Mouse (Mus musculus): ENCODE data around the gene Tex261. TPM values are rescaled to one million over a fixed set of nuclear protein-coding genes. Genes with fewer than 3 reads are reported as not detected.

Gene Tex261
- polyA plus RNA-seq, 1 experiment from 2014 or later: 56.1 TPM

GRCm38 (mm10) chr6:83750171-83750684 is 25.4 kb downstream of the Tex261 start:
- Histone ChIP-seq H3K9ac (no peak overlapping the region), H3K9me3 (replicated peaks) (no peaks in the 10 kb centered on the region), H3K27me3 (replicated peaks) (peaks cover 77% of the 10 kb centered on the region), H3K36me3 (no peaks in the 10 kb centered on the region), H3K4me1 (no peaks in the 10 kb centered on the region), H3K4me3 (no peak overlapping the region), H3K27ac (no peak overlapping the region), H3K4me2 (peak overlapping the region; percentile 31; the same call in 1 of the 2 replicates)
- WGBS (ENCODE audit: insufficient replicate concordance): 6% methylated on average over 11 of the region's 11 CpGs
- no peak for ATAC-seq

- H3K27me3 ChIP-seq (replicated peaks): peaks cover 77% of the 10 kb centered on the region
- ATAC-seq: no peak
- 57% methylated on average over 3 of the region's 3 CpGs for WGBS (ENCODE audit: insufficient replicate concordance)
- H3K4me1 ChIP-seq: no peaks in the 10 kb centered on the region
- H3K36me3 ChIP-seq: no peaks in the 10 kb centered on the region
- H3K27ac ChIP-seq: no peak overlapping the region
- no peak overlapping the region for H3K9ac ChIP-seq
- H3K9me3 ChIP-seq (replicated peaks): no peaks in the 10 kb centered on the region
- no peak overlapping the region for H3K4me2 ChIP-seq
- H3K4me3 ChIP-seq: no peak overlapping the region
Measured at GRCm38 (mm10) chr6:83749286-83749685, 26.3 kb downstream of the Tex261 start.

DNA sequence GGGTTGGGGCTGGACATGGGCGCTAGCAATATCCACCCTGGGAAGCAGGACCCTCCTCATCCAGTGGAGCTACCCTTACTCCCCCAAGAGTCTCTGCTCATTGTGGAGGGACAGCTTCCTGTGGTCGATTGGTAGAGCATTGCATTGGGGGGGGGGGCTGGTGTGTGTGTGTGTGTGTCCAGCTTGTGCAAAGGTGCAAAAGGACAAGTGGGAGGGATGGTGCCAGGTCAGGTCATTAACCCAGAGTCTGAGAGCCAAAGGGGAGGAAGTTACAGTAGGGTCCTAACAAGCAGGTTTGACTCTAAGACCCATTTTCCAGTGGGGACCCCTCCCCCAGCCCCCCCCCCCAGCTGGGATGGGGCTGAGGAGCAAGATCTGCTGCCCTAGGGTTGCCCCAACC is 30.1 kb downstream of the Tex261 start:
- Histone ChIP-seq H3K9ac (no peak overlapping the region), H3K36me3 (no peaks in the 10 kb centered on the region), H3K9me3 (replicated peaks) (no peaks in the 10 kb centered on the region), H3K4me3 (no peak overlapping the region), H3K27me3 (replicated peaks) (peaks cover 64% of the 10 kb centered on the region), H3K27ac (no peak overlapping the region), H3K4me2 (no peak overlapping the region), H3K4me1 (0 out of 2 replicates have a peak, but pooled peaks cover 4% of the 10 kb centered on the region)
- no peak for ATAC-seq
- 48% methylated on average over 2 of the region's 2 CpGs for WGBS (ENCODE audit: insufficient replicate concordance)

GRCm38 (mm10) chr6:83744557-83744956 is 31.1 kb downstream of the Tex261 start:
- H3K4me1 ChIP-seq: 0 out of 2 replicates have a peak, but pooled peaks cover 4% of the 10 kb centered on the region
- ATAC-seq: no peak
- no peaks in the 10 kb centered on the region for H3K9me3 ChIP-seq (replicated peaks)
- H3K36me3 ChIP-seq: no peaks in the 10 kb centered on the region
- H3K9ac ChIP-seq: no peak overlapping the region
- 49% methylated on average over 5 of the region's 5 CpGs for WGBS (ENCODE audit: insufficient replicate concordance)
- H3K27ac ChIP-seq: no peak overlapping the region
- H3K4me2 ChIP-seq: no peak overlapping the region
- peaks cover 63% of the 10 kb centered on the region for H3K27me3 ChIP-seq (replicated peaks)
- no peak overlapping the region for H3K4me3 ChIP-seq

- H3K9ac ChIP-seq: no peak overlapping the region
- peaks cover 60% of the 10 kb centered on the region for H3K27me3 ChIP-seq (replicated peaks)
- H3K4me2 ChIP-seq: no peak overlapping the region
- H3K4me3 ChIP-seq: no peak overlapping the region
- no peak overlapping the region for H3K27ac ChIP-seq
- H3K36me3 ChIP-seq: no peaks in the 10 kb centered on the region
- WGBS (ENCODE audit: insufficient replicate concordance): 56% methylated on average over 5 of the region's 5 CpGs
- no peaks in the 10 kb centered on the region for H3K9me3 ChIP-seq (replicated peaks)
- H3K4me1 ChIP-seq: 0 out of 2 replicates have a peak, but pooled peaks cover 4% of the 10 kb centered on the region
- no peak for ATAC-seq
Measured at GRCm38 (mm10) chr6:83744126-83744525, 31.5 kb downstream of the Tex261 start.

DNA sequence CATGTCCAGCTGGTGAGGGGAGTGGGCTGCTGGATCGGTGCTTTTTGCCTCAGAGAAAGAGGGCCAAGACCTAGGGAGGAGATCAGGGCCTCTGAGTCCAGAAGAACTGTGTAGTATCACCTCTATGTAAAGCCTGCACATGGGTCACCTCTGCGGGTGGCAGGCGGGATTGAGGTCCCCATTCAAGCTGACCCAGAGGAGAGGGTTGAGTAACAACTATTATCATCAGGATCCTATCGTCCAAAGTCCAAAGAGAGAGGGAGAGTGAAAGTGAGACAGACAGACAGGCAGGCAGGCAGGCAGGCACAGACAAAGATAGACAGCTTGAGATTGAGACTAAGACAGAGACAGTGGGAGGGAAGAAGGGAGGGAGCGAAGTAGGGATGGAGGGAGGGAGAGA is 32.4 kb downstream of the Tex261 start:
- peaks cover 53% of the 10 kb centered on the region for H3K27me3 ChIP-seq (replicated peaks)
- H3K9me3 ChIP-seq (replicated peaks): no peaks in the 10 kb centered on the region
- WGBS (ENCODE audit: insufficient replicate concordance): 57% methylated on average over 5 of the region's 5 CpGs
- 0 out of 2 replicates have a peak, but pooled peaks cover 4% of the 10 kb centered on the region for H3K4me1 ChIP-seq
- no peak for ATAC-seq
- H3K9ac ChIP-seq: no peak overlapping the region
- H3K36me3 ChIP-seq: no peaks in the 10 kb centered on the region
- H3K27ac ChIP-seq: no peak overlapping the region
- H3K4me2 ChIP-seq: no peak overlapping the region
- H3K4me3 ChIP-seq: no peak overlapping the region

GRCm38 (mm10) chr6:83742761-83743160 is 32.9 kb downstream of the Tex261 start, which contains the start of gene Atp6v1b1:
Gene Atp6v1b1 (plus strand): TSS chr6:83742990.
- H3K9me3 ChIP-seq (replicated peaks): no peaks in the 10 kb centered on the region
- H3K27me3 ChIP-seq (replicated peaks): peaks cover 53% of the 10 kb centered on the region
- ATAC-seq: peak; percentile 47; the same call in 1 of the 2 replicates

GRCm38 (mm10) chr6:83738596-83738995 is 37.0 kb downstream of the Tex261 start:
- no peak overlapping the region for H3K4me3 ChIP-seq
- no peak overlapping the region for H3K27ac ChIP-seq
- peaks cover 1% of the 10 kb centered on the region; the same call in 1 of the 2 replicates for H3K4me1 ChIP-seq
- no peaks in the 10 kb centered on the region for H3K9me3 ChIP-seq (replicated peaks)
- no peaks in the 10 kb centered on the region for H3K36me3 ChIP-seq
- H3K9ac ChIP-seq: no peak overlapping the region
- peaks cover 52% of the 10 kb centered on the region for H3K27me3 ChIP-seq (replicated peaks)
- H3K4me2 ChIP-seq: no peak overlapping the region
- ATAC-seq: no peak
- 36% methylated on average over 6 of the region's 6 CpGs for WGBS (ENCODE audit: insufficient replicate concordance)

More at GRCm38 (mm10) chr6:83742761-83743160, 32.9 kb downstream of the Tex261 start, which contains the start of gene Atp6v1b1:
- H3K9ac ChIP-seq: no peak within 1 kb of the TSS
- no peaks in the 10 kb centered on the region for H3K36me3 ChIP-seq
- H3K27ac ChIP-seq: no peak within 1 kb of the TSS
- 43% methylated on average over 5 of the region's 5 CpGs for WGBS (ENCODE audit: insufficient replicate concordance)
- no peak within 1 kb of the TSS for H3K4me3 ChIP-seq
- 0 out of 2 replicates have a peak, but pooled peaks cover 4% of the 10 kb centered on the region for H3K4me1 ChIP-seq
- no peak within 1 kb of the TSS for H3K4me2 ChIP-seq

DNA sequence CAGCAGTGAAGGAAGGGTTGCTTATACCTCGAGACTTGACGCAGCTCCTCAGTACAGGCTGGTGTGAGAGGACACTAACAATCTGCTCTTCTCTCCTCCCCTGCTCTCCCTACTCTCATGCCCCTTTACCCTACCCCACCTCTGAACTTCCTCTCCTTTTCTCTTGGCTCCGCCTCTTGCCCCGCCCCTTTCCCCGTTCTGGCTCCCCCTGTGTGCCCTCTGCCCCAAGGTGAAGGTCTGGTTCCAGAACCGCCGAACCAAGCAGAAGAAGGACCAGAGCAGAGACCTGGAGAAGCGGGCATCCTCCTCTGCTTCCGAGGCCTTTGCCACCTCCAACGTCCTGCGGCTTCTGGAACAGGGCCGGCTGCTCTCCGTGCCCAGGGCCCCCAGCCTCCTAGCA is 38.3 kb downstream of the Tex261 start:
- Histone ChIP-seq H3K27ac (no peak overlapping the region), H3K4me1 (no peaks in the 10 kb centered on the region; the same call in 1 of the 2 replicates), H3K9ac (no peak overlapping the region), H3K4me3 (no peak overlapping the region), H3K27me3 (replicated peaks) (peaks cover 45% of the 10 kb centered on the region), H3K9me3 (replicated peaks) (no peaks in the 10 kb centered on the region), H3K4me2 (no peak overlapping the region), H3K36me3 (no peaks in the 10 kb centered on the region)
- ATAC-seq: no peak
- WGBS (ENCODE audit: insufficient replicate concordance): 24% methylated on average over 12 of the region's 13 CpGs

GRCm38 (mm10) chr6:83731128-83731527 is 44.5 kb downstream of the Tex261 start:
- Histone ChIP-seq H3K4me1 (no peaks in the 10 kb centered on the region), H3K4me2 (no peak overlapping the region), H3K4me3 (no peak overlapping the region), H3K36me3 (no peaks in the 10 kb centered on the region), H3K27ac (no peak overlapping the region), H3K9ac (no peak overlapping the region), H3K27me3 (replicated peaks) (peaks cover 41% of the 10 kb centered on the region), H3K9me3 (replicated peaks) (no peaks in the 10 kb centered on the region)
- 18% methylated on average over 5 of the region's 5 CpGs for WGBS (ENCODE audit: insufficient replicate concordance)
- ATAC-seq: no peak

- H3K4me1 ChIP-seq: no peaks in the 10 kb centered on the region
- H3K4me2 ChIP-seq: no peak overlapping the region
- H3K36me3 ChIP-seq: no peaks in the 10 kb centered on the region
- H3K27me3 ChIP-seq (replicated peaks): peaks cover 33% of the 10 kb centered on the region
- no peaks in the 10 kb centered on the region for H3K9me3 ChIP-seq (replicated peaks)
- no peak overlapping the region for H3K9ac ChIP-seq
- no peak for ATAC-seq
- WGBS (ENCODE audit: insufficient replicate concordance): 49% methylated on average over 14 of the region's 14 CpGs
- no peak overlapping the region for H3K27ac ChIP-seq
- H3K4me3 ChIP-seq: no peak overlapping the region
Measured at GRCm38 (mm10) chr6:83729350-83729970, 46.2 kb downstream of the Tex261 start.

GRCm38 (mm10) chr6:83728488-83728887 is 47.1 kb downstream of the Tex261 start:
- no peak for ATAC-seq
- no peak overlapping the region for H3K27ac ChIP-seq
- H3K4me3 ChIP-seq: no peak overlapping the region
- peaks cover 43% of the 10 kb centered on the region for H3K27me3 ChIP-seq (replicated peaks)
- H3K4me1 ChIP-seq: no peaks in the 10 kb centered on the region
- H3K9me3 ChIP-seq (replicated peaks): no peaks in the 10 kb centered on the region
- H3K36me3 ChIP-seq: no peaks in the 10 kb centered on the region
- no peak overlapping the region for H3K4me2 ChIP-seq
- H3K9ac ChIP-seq: no peak overlapping the region
- WGBS (ENCODE audit: insufficient replicate concordance): 68% methylated on average over 3 of the region's 3 CpGs
